Mouse (Mus musculus) limb, embryonic 15.5 days (tissue): ENCODE data around the gene Gtf3c3. TPM values are rescaled to one million over a fixed set of nuclear protein-coding genes. Genes with fewer than 3 reads are reported as not detected.

Experiments
- ATAC-seq: fragments of 200-750 bp; cut with Nextera tagmentation; 2 replicates; pipeline ENCODE4 v1.8.0; 2017; ENCODE audit warnings: low read depth, moderate TSS enrichment; ENCODE audit not compliant: insufficient number of reproducible peaks, low FRiP score, low TSS enrichment
- H3K27ac ChIP-seq: fragments of 300-500 bp; sonication (generic); 2 replicates; pipeline ENCODE4 v1.5.1; 2015; ENCODE audit warnings: moderate library complexity, mild to moderate bottlenecking, inconsistent platforms
- H3K27me3 ChIP-seq: fragments of 300-500 bp; sonication (generic); 2 replicates; pipeline ENCODE4 v1.6.1; 2015; ENCODE audit warnings: inconsistent platforms
- H3K36me3 ChIP-seq: fragments of 300-500 bp; sonication (generic); 2 replicates; pipeline ENCODE4 v1.6.1; 2015; ENCODE audit warnings: inconsistent platforms
- H3K4me1 ChIP-seq: fragments of 300-500 bp; sonication (generic); 2 replicates; pipeline ENCODE4 v1.6.1; 2015; ENCODE audit warnings: inconsistent platforms
- H3K4me2 ChIP-seq: fragments of 300-500 bp; sonication (generic); 2 replicates; pipeline ENCODE4 v1.6.1; 2015; ENCODE audit warnings: mild to moderate bottlenecking, inconsistent platforms
- H3K4me3 ChIP-seq: fragments of 300-500 bp; sonication (generic); 2 replicates; pipeline ENCODE4 v1.5.1; 2015; ENCODE audit warnings: mild to moderate bottlenecking, inconsistent platforms
- H3K9ac ChIP-seq: fragments of 300-500 bp; sonication (generic); 2 replicates; pipeline ENCODE4 v1.6.1; 2015; ENCODE audit warnings: inconsistent platforms
- H3K9me3 ChIP-seq: fragments of 300-500 bp; sonication (generic); 2 replicates; pipeline ENCODE4 v1.6.1; 2016; ENCODE audit warnings: inconsistent platforms
- WGBS: fragments of 180-500 bp; shearing (Covaris S2); methylation state at CpG from one replicate; pipeline ENCODE4 v1.1.7; 2015; 5-methylcytosine and 5-hydroxymethylcytosine counted together
- polyA plus RNA-seq: library from polyadenylated mRNA; unstranded; fragments of >200 nt; fragmentation: Nextera tagmentation; extraction: Ambion mirVana; gene quantifications from 2 replicates; pipeline ENCODE4 v1.2.1, GENCODE M21; 2015

Gtf3c3 gene
- polyA plus RNA-seq: 19.0 and 21.8 TPM in 2 replicates

DNA sequence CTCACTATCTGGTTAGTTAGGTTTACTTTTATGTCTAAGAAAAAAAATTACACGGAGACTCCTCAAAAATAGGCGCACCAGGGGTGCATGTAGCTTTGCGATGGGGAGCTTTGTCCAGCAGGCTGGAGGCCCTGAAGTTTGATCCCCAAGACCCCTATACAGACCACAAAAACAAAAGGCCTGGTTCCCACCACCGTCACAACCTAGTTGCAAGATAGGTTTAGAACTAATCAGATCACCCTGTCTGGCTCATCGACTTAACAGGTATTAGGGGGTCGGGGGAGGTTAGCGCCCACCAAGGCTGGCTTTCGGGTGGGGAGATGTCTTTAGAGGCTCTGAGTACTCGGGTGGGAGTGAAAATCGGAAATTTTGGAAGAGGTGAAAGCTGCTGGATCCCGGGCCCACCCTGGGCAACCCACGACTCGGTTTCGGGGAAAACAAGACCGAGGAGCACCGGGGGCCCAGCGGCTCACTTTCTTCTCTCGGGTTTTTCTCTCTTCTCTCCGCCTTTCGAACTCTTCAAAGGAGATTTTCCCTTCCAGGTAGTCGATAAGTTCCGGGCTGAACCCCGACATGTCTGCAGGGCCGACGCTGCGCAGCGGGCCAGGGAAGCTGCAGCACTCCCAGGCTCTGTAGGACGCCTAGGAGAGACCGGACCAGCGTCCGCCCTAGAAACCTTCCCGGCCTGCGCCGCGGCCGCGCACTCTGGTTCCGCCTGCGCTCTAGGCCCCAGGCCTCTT is at the start of gene Gtf3c3:
Gene Gtf3c3 (minus strand): TSS at position 632 of the 740 bp plus-strand sequence.
- peak within 1 kb of the TSS; percentile 62 for H3K4me2 ChIP-seq
- ATAC-seq: peak; percentile 88
- H3K36me3 ChIP-seq: peaks cover under 1% of the 10 kb centered on the region; the same call in 1 of the 2 replicates
- peak within 1 kb of the TSS; percentile 80 for H3K9ac ChIP-seq
- WGBS: 3% methylated on average over 39 of the region's 39 CpGs
- peaks cover 10% of the 10 kb centered on the region; the same call in 1 of the 2 replicates for H3K4me1 ChIP-seq
- H3K9me3 ChIP-seq: no peaks in the 10 kb centered on the region
- H3K27me3 ChIP-seq: no peaks in the 10 kb centered on the region
- H3K4me3 ChIP-seq: peak within 1 kb of the TSS; percentile 65
- H3K27ac ChIP-seq: peak within 1 kb of the TSS; percentile 47; the same call in 1 of the 2 replicates

- H3K9ac ChIP-seq: no peak overlapping the region
- no peak overlapping the region for H3K4me3 ChIP-seq
- 92% methylated on average over 3 of the region's 3 CpGs for whole genome bisulfite sequencing
- no peaks in the 10 kb centered on the region for H3K27me3 ChIP-seq
- H3K4me2 ChIP-seq: no peak overlapping the region
- no peak for ATAC-seq
- H3K9me3 ChIP-seq: no peaks in the 10 kb centered on the region
- no peak overlapping the region for H3K27ac ChIP-seq
- no peaks in the 10 kb centered on the region for H3K4me1 ChIP-seq
- H3K36me3 ChIP-seq: peaks cover 12% of the 10 kb centered on the region
Measured at GRCm38 (mm10) chr1:54484744-54485420, 46.1 kb upstream of the Gtf3c3 start.

DNA sequence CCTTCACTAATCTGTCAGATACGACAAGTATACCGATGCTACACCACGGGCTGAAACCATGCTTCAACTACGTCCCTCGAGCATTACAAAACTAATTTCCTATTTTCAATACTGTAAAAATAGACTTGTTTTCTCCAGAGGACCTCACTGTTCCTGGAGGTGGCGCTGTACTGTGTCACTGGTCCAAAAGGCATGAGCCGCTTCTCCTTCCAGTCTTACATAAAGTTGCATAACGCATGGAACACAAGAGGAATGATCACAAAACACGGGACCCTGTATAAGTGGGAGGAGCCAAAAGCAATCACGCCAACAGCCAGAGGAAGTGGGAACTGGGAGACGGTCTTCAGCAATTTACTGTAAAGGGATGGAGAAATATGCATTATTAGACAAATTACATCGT is 41.7 kb upstream of the Gtf3c3 start:
- Histone ChIP-seq H3K4me1 (no peaks in the 10 kb centered on the region), H3K27me3 (no peaks in the 10 kb centered on the region), H3K9ac (no peak overlapping the region), H3K9me3 (no peaks in the 10 kb centered on the region), H3K4me2 (no peak overlapping the region), H3K4me3 (no peak overlapping the region), H3K27ac (no peak overlapping the region), H3K36me3 (0 out of 2 replicates have a peak, but pooled peaks cover 8% of the 10 kb centered on the region)
- ATAC-seq: no peak
- WGBS: 92% methylated on average over 12 of the region's 12 CpGs

DNA sequence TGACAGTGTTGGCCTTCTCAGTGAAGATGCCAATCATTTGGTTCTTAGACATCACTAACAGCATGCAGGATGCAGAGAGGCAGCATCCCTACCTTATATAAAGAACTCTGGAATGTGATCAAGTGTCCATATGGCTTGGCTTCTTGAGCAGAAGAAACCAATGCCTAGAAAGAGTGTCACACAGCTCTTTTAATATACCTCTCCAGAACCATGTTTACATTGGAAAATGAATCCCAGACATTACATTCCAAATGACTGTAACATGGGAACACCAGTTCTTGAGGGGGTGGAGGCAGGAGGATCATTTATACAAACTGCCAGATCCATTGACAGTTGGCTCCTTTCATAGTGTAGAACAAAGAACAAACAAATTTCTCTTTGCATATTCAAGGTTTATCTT is 29.9 kb upstream of the Gtf3c3 start:
- ATAC-seq: no peak
- no peak overlapping the region for H3K9ac ChIP-seq
- no peak overlapping the region for H3K4me2 ChIP-seq
- H3K27ac ChIP-seq: no peak overlapping the region
- H3K4me3 ChIP-seq: no peak overlapping the region
- H3K27me3 ChIP-seq: no peaks in the 10 kb centered on the region
- no peaks in the 10 kb centered on the region for H3K36me3 ChIP-seq
- no peaks in the 10 kb centered on the region for H3K9me3 ChIP-seq
- no peaks in the 10 kb centered on the region for H3K4me1 ChIP-seq

GRCm38 (mm10) chr1:54467366-54467765 is 28.6 kb upstream of the Gtf3c3 start:
- 91% methylated on average over 1 of the region's 1 CpGs for WGBS
- no peaks in the 10 kb centered on the region for H3K36me3 ChIP-seq
- no peaks in the 10 kb centered on the region for H3K9me3 ChIP-seq

GRCm38 (mm10) chr1:54452116-54452515 is 13.3 kb upstream of the Gtf3c3 start:
- WGBS: 86% methylated on average over 2 of the region's 2 CpGs
- no peak overlapping the region for H3K27ac ChIP-seq
- no peaks in the 10 kb centered on the region for H3K27me3 ChIP-seq
- no peaks in the 10 kb centered on the region for H3K9me3 ChIP-seq
- H3K4me3 ChIP-seq: no peak overlapping the region
- ATAC-seq: no peak
- no peak overlapping the region for H3K9ac ChIP-seq
- no peak overlapping the region for H3K4me2 ChIP-seq
- H3K4me1 ChIP-seq: no peaks in the 10 kb centered on the region
- H3K36me3 ChIP-seq: no peaks in the 10 kb centered on the region

More at GRCm38 (mm10) chr1:54467366-54467765, 28.6 kb upstream of the Gtf3c3 start:
- H3K27ac ChIP-seq: no peak overlapping the region
- no peak for ATAC-seq
- H3K4me1 ChIP-seq: no peaks in the 10 kb centered on the region
- no peaks in the 10 kb centered on the region for H3K27me3 ChIP-seq
- H3K4me2 ChIP-seq: no peak overlapping the region
- H3K9ac ChIP-seq: no peak overlapping the region
- no peak overlapping the region for H3K4me3 ChIP-seq

DNA sequence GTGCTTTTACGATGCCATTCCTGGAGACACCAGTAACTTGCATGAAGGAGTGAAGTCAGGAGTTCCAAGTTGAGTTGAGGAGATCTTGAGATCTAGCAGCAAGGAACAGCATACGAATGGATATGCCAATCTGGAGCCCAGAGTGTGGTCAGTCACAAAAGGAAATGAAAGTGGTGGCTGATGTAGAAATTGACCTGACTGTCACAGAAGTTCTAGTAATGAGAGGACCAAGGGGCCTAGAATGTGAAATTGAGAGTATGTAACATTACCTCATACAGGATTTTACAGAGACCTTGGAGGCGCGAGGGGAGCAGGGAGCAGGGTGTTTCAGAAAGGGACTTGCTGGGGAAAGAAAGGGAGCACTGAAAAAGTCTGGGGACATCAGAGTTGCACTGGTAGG is 10.1 kb upstream of the Gtf3c3 start:
- Histone ChIP-seq H3K9me3 (no peaks in the 10 kb centered on the region), H3K9ac (no peak overlapping the region), H3K4me3 (no peak overlapping the region), H3K27me3 (0 out of 2 replicates have a peak, but pooled peaks cover 3% of the 10 kb centered on the region), H3K27ac (no peak overlapping the region), H3K4me1 (no peaks in the 10 kb centered on the region), H3K4me2 (no peak overlapping the region), H3K36me3 (no peaks in the 10 kb centered on the region)
- no peak for ATAC-seq
- 74% methylated on average over 4 of the region's 4 CpGs for WGBS

DNA sequence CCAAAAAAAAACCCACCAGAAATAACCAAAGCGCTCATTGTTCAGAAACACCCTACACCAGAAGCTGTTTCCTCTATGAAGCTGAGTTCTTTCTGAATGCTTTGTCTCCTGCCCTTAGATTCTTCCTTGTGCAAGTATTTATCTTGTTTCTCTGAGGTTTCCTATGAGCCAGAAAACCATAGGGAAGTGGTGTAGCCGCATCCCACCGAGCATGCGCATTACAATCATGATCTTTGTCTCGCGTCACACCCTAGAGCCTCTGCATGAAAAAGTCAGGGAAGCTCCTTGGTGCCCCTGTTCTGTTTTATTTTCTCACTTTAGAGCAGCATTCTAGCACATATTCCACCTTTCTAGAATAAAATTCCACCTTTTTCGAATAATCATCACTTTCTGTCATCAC is 4.9 kb upstream of the Gtf3c3 start:
- H3K36me3 ChIP-seq: no peaks in the 10 kb centered on the region
- H3K27ac ChIP-seq: no peak overlapping the region
- 0 out of 2 replicates have a peak, but pooled peaks cover 3% of the 10 kb centered on the region for H3K27me3 ChIP-seq
- no peak overlapping the region for H3K9ac ChIP-seq
- ATAC-seq: no peak
- H3K4me1 ChIP-seq: no peaks in the 10 kb centered on the region
- H3K4me3 ChIP-seq: no peak overlapping the region
- H3K9me3 ChIP-seq: no peaks in the 10 kb centered on the region
- 58% methylated on average over 7 of the region's 7 CpGs for WGBS
- no peak overlapping the region for H3K4me2 ChIP-seq

GRCm38 (mm10) chr1:54439080-54439476 is 307 bp upstream of the Gtf3c3 start:
- no peaks in the 10 kb centered on the region for H3K36me3 ChIP-seq
- no peaks in the 10 kb centered on the region for H3K9me3 ChIP-seq
- H3K4me1 ChIP-seq: peaks cover 10% of the 10 kb centered on the region; the same call in 1 of the 2 replicates
- peak overlapping the region; percentile 62 for H3K4me2 ChIP-seq
- H3K9ac ChIP-seq: peak overlapping the region; percentile 80; the same call in 1 of the 2 replicates
- no peaks in the 10 kb centered on the region for H3K27me3 ChIP-seq
- peak overlapping the region; percentile 65 for H3K4me3 ChIP-seq
- H3K27ac ChIP-seq: no peak overlapping the region
- no peak for ATAC-seq
- WGBS: 53% methylated on average over 3 of the region's 3 CpGs

DNA sequence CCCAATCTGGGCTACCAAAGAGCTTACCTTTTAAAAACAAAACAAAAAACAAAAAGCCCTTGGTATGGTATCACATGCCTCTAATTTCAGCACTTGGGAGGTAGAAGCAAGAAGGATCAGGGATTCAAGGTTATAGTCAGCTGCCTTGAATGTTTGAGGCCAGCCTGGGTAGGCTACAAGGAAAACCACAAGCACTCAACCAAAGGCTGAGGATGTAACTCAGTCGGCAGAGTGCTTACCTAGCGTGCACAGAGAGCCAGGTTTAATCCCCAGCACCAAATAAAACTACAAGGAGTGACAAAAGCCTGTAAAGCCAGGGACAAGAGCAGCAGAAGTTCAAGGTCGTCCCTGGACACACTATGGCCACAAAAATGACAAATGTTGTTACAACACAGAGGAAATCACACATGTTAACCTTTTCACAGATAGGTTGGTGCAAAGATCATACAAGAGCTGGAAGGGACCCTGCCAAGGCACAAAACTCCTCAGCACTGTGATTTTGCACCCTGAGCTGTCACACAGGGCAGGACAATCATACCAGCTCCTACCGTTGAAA is 16.5 kb downstream of the Gtf3c3 start:
- Histone ChIP-seq H3K4me3 (no peak overlapping the region), H3K4me1 (no peaks in the 10 kb centered on the region), H3K27me3 (no peaks in the 10 kb centered on the region), H3K9me3 (no peaks in the 10 kb centered on the region), H3K4me2 (no peak overlapping the region), H3K9ac (no peak overlapping the region), H3K36me3 (peaks cover 64% of the 10 kb centered on the region), H3K27ac (no peak overlapping the region)
- ATAC-seq: no peak
- 88% methylated on average over 4 of the region's 4 CpGs for WGBS

GRCm38 (mm10) chr1:54421670-54422069 is 17.1 kb downstream of the Gtf3c3 start:
- no peaks in the 10 kb centered on the region for H3K4me1 ChIP-seq
- no peak for ATAC-seq
- no peak overlapping the region for H3K4me2 ChIP-seq
- H3K4me3 ChIP-seq: no peak overlapping the region
- no peak overlapping the region for H3K27ac ChIP-seq
- no peaks in the 10 kb centered on the region for H3K27me3 ChIP-seq
- H3K9me3 ChIP-seq: no peaks in the 10 kb centered on the region
- WGBS: 88% methylated on average over 3 of the region's 3 CpGs
- no peak overlapping the region for H3K9ac ChIP-seq
- peaks cover 65% of the 10 kb centered on the region for H3K36me3 ChIP-seq

- no peaks in the 10 kb centered on the region for H3K9me3 ChIP-seq
- H3K4me3 ChIP-seq: no peak overlapping the region
- no peaks in the 10 kb centered on the region for H3K4me1 ChIP-seq
- peaks cover 51% of the 10 kb centered on the region for H3K36me3 ChIP-seq
- H3K4me2 ChIP-seq: no peak overlapping the region
- H3K9ac ChIP-seq: no peak overlapping the region
- no peaks in the 10 kb centered on the region for H3K27me3 ChIP-seq
- no peak for ATAC-seq
- no peak overlapping the region for H3K27ac ChIP-seq
Measured at GRCm38 (mm10) chr1:54402736-54403135, 36.0 kb downstream of the Gtf3c3 start.
